Mouse (Mus musculus) kidney, adult 2 months (tissue): ENCODE data around the gene Sh3gl1.

Experiments
- CTCF ChIP-seq: fragments of 200-500 bp; conservative IDR thresholded peaks from 2 replicates; pipeline ENCODE4 v1.5.1; 2011; ENCODE audit warnings: low read depth, mild to moderate bottlenecking, control low read depth, low read length, moderate library complexity, mixed read lengths; ENCODE audit not compliant: insufficient read depth, insufficient read length
- POLR2A ChIP-seq: fragments of 200-500 bp; IDR thresholded peaks from one replicate; pipeline ENCODE4 v1.6.1; 2011; ENCODE audit warnings: low read depth, low read length, control low read depth

- no peak for TF ChIP-seq CTCF
- TF ChIP-seq POLR2A: no peak
Measured at GRCm38 (mm10) chr17:55971453-55971852, 65.0 kb downstream of the Sh3gl1 start.
